Mouse (Mus musculus) left cerebral cortex, postnatal 25 days (tissue): ENCODE measurements around the gene Stx1a. TPM values are rescaled to one million over a fixed set of nuclear protein-coding genes. Genes with fewer than 3 reads are reported as not detected.

Experiments used
- DNase-seq, 2 experiments: peaks; one replicate each; pipeline ENCODE4 v3.0.0; 2022; ENCODE audit warnings: low spot score in 2 of 2, mixed read lengths in 1 of 2
- intact Hi-C: fragments of 180-260 bp; cut with DNase I; formaldehyde crosslinking; loops from one replicate; pipeline ENCODE4 v1.15.1; 2025
- total RNA-seq, 2 experiments: library from RNA; stranded (reverse); gene quantifications; 2 replicates each; pipeline ENCODE4 v1.2.3; 2021

Stx1a gene
- total RNA-seq, 2 experiments from 2014 or later, result 388 to 416 TPM

DNA sequence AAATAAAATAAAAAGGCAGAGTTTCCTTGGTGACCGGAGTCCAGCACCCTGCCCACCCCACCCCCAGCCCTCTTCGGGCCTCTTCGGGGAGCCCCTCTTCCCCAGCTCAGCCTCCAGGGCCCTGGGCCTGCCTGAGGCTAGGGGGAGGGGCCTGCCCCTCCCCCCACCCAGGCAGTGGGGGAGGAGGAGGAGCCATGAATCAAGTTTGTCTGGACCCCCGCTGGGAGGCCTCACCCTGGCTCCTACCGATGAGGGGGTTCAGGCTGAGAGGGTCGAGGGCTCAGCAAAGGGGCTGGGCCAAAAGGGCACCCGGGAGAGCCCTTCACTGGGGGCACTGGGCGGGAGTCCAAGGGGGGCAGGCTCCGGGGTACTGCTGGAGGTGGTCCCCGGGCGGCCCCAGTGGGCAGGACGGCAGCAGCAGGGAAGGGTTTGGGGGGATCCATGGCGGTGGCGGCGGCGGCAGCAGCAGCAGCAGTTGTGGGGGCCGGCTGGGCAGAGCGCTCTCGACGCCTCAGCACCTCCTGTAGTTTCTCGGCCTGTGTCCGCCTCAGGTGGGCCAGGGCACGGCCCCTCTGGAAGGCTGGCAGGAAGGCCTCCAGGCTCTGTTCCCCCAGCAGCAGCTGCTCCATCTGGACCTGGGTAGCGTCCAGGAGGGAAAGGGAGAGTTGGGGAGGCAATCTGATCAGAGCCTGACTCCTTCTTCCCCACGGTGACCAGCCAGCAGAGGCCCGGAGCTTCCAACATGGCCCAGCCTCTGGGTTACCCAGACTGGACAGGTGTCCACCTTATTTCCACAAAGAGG is 50.3 kb downstream of the Stx1a start:
- DNase-seq, result no peak
- intact Hi-C loops, result no loop called here

DNA sequence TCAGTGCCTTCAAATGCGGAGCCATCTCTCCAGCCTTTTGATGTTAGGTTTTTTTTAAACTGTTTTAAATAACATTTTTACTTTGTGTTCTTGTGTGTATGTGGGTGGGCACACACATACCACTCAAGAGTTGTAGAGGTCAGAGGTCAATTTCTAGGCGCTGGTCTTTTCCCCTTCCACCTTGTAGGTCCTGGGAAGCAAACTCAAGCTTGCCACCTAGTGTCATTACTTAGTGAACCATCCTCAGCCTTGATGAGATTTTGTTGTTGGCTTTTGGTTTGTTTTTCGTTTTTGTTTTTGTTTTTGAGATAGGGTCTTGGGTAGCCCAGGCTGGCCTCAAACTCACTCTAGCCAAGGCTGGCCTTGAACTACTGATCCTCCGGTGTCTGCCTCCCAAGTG is 52.4 kb downstream of the Stx1a start:
- intact Hi-C loops, result loop anchor here (2.0 to 5.0 kb wide), 3 partner anchors 67 to 112 kb away; partner anchors contain the start of genes Abhd11, Baz1b and Tbl2

GRCm38 (mm10) chr5:135076368-135076767 is 53.1 kb downstream of the Stx1a start:
- no peak for DNase-seq
- intact Hi-C loops, result loop anchor here (2.0 to 5.0 kb wide), 3 partner anchors 68 to 111 kb away; partner anchors contain the start of genes Abhd11, Baz1b and Tbl2

More for the DNA sequence above, 52.4 kb downstream of the Stx1a start:
- no peak for DNase-seq

GRCm38 (mm10) chr5:135076931-135077505 is 53.7 kb downstream of the Stx1a start:
- intact Hi-C loops, result loop anchor here (2.0 to 5.0 kb wide), 3 partner anchors 68 to 110 kb away; partner anchors contain the start of genes Abhd11, Baz1b and Tbl2

GRCm38 (mm10) chr5:135077564-135078481 is 54.5 kb downstream of the Stx1a start, which contains the start of gene Vps37d:
TSS of gene Vps37d (minus strand) at chr5:135078266.
- peak; percentile 91 to 93 for DNase-seq
- intact Hi-C loops, result loop anchor here (2.0 to 5.0 kb wide), 3 partner anchors 69 to 109 kb away; partner anchors contain the start of genes Abhd11, Baz1b and Tbl2

More at GRCm38 (mm10) chr5:135076931-135077505, 53.7 kb downstream of the Stx1a start:
- DNase-seq, result peak in 1 of 2 experiments; percentile 42

GRCm38 (mm10) chr5:135078482-135078810 is 55.2 kb downstream of the Stx1a start:
- DNase-seq, result no peak
- intact Hi-C loops, result loop anchor here (5.0 kb wide), 2 partner anchors 69 to 109 kb away; partner anchors contain the start of genes Baz1b and Tbl2

DNA sequence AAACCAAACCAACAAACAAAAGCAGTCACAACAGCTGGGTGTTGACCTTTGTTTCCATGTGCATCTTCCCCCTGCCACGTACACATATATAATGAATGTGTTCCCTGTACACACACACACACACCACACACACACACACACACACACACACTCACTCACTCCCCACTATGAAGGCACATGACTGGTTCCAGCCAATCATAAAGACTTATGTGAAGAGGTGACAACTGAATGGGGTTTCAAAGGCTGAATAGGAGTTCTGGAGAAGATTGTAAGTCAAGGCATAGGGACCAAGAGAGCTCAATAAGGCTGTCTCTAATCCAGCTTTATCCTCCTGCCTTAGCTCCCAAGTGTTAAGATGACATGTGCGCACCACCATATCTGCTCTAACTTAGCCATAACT is 56.3 kb downstream of the Stx1a start:
- no peak for DNase-seq
- intact Hi-C loops, result loop anchor here (5.0 kb wide), 2 partner anchors 68 to 108 kb away; partner anchors contain the start of genes Baz1b and Tbl2

- intact Hi-C loops, result no loop called here
- DNase-seq, result no peak
These were observed 57.3 kb downstream of the Stx1a start for GRCm38 (mm10) chr5:135080539-135080938.

- DNase-seq, result no peak
- intact Hi-C loops, result no loop called here
These were observed 63.6 kb downstream of the Stx1a start for GRCm38 (mm10) chr5:135086871-135087270.

GRCm38 (mm10) chr5:135089653-135090052 is 66.4 kb downstream of the Stx1a start, which contains the start of gene Mlxipl:
TSS of gene Mlxipl (plus strand) at chr5:135089890.
- no peak for DNase-seq
- intact Hi-C loops, result no loop called here

Other genes with a start within 250 kb of the Stx1a start
- gene Tmem270, start 116.7 kb upstream of the Stx1a start, total RNA-seq, result not detected
- not detected for gene Cldn13, start 108.0 kb upstream of the Stx1a start, total RNA-seq
- 1 to 10 TPM; 9.0 to 9.8 TPM for gene Mettl27, start 91.1 kb upstream of the Stx1a start, total RNA-seq
- gene Cldn4, start 76.5 kb upstream of the Stx1a start, total RNA-seq, result not detected
- under 1 TPM; 0.39 to 0.62 TPM for gene Cldn3, start 37.3 kb upstream of the Stx1a start, total RNA-seq
- gene Abhd11, start 14.3 kb upstream of the Stx1a start, total RNA-seq, result 10 to 100 TPM; 35.5 to 41.4 TPM
- gene Dnajc30, start 40.7 kb downstream of the Stx1a start, total RNA-seq, result 10 to 100 TPM; 38.3 to 42.4 TPM
- 10 to 100 TPM; 49.7 to 51.0 TPM for gene Bud23, start 41.5 kb downstream of the Stx1a start, total RNA-seq
- 10 to 100 TPM; 25.3 to 28.7 TPM for gene Vps37d, start 54.8 kb downstream of the Stx1a start, total RNA-seq
- gene Mlxipl, start 66.4 kb downstream of the Stx1a start, total RNA-seq, result 1 to 10 TPM; 4.6 to 5.7 TPM
- 10 to 100 TPM; 30.1 to 30.7 TPM for gene Tbl2, start 126.2 kb downstream of the Stx1a start, total RNA-seq
- 10 to 100 TPM; 52.4 to 53.4 TPM for gene Bcl7b, start 144.8 kb downstream of the Stx1a start, total RNA-seq
- gene Baz1b, start 163.8 kb downstream of the Stx1a start, total RNA-seq, result 10 to 100 TPM; 64.5 to 72.0 TPM
- 1 to 10 TPM; 6.5 to 7.2 TPM for gene Fzd9, start 227.7 kb downstream of the Stx1a start, total RNA-seq